ENCODE assay signal across 12 mouse cellular contexts in genomic region chrX:166779334-166780092, GRCm38 (mm10).
DNase-seq lines count a peak whose midpoint lies in the region; ATAC-seq and TF ChIP-seq lines count a peak whose summit lies in the region.
"Had no signal": no experiment of that assay in that cellular context is flagged by ENCODE, and none has a peak within 500 bp of the region (broad histone marks: within the 10 kb centered on the region; RNA-seq: fewer than 3 reads in every experiment).

No protein-coding gene starts in this region.

- DNase-seq in embryo, embryonic 10.5 days (ENCODE audit: low spot score) = peak; percentile 30
- DNase-seq in hindbrain, embryonic 14.5 days (ENCODE audit: low spot score) = peak; percentile 29
- peak; percentile 54 for DNase-seq in midbrain, postnatal 0 days (ENCODE audit: low spot score)
- DNase-seq in frontal cortex, postnatal 14 days (ENCODE audit: low spot score in 2 of 2) = no peak
- no peak for DNase-seq in ovary, postnatal 10 days (ENCODE audit: low spot score)
- DNase-seq: cerebellum, adult 18-20 months; gastrocnemius, adult 2 months; lung, postnatal 14 days; thymus, postnatal 36 days had no signal

- H3K4me3 ChIP-seq in C2C12 (ENCODE audit: insufficient read depth, poor library complexity, severe bottlenecking) = no peak overlapping the region
- H3K4me3 ChIP-seq in hindbrain, embryonic 14.5 days (replicated peaks; ENCODE audit: low read length) = no peak overlapping the region
- H3K4me3 ChIP-seq in midbrain, postnatal 0 days (ENCODE audit: low read depth, low read length) = no peak overlapping the region
- H3K4me3 ChIP-seq in kidney, embryonic 15.5 days (replicated peaks) = no peak overlapping the region
- H3K4me3 ChIP-seq: gastrocnemius, adult 2 months; heart, embryonic 12.5 days had no signal

- H3K27me3 ChIP-seq in C2C12 (ENCODE audit: control insufficient read depth, insufficient read depth, insufficient read length) = no peaks in the 10 kb centered on the region
- peaks cover 11% of the 10 kb centered on the region; the same call in 1 of the 2 replicates for H3K27me3 ChIP-seq in hindbrain, embryonic 14.5 days (ENCODE audit: control insufficient read depth, insufficient read depth, low read length)
- no peaks in the 10 kb centered on the region; the same call in 1 of the 2 replicates for H3K27me3 ChIP-seq in midbrain, postnatal 0 days (ENCODE audit: insufficient read depth, low read length)
- peaks cover 26% of the 10 kb centered on the region for H3K27me3 ChIP-seq in kidney, embryonic 15.5 days
- H3K27me3 ChIP-seq: heart, embryonic 12.5 days had no signal

- no peaks in the 10 kb centered on the region for H3K79me2 ChIP-seq in C2C12 (ENCODE audit: control insufficient read depth, insufficient read depth)

- H3K79me3 ChIP-seq in C2C12 (ENCODE audit: low read depth) = no peaks in the 10 kb centered on the region

- ATAC-seq in hindbrain, embryonic 14.5 days (ENCODE audit: low FRiP score) = peak; percentile 72
- no peak; the same call in 1 of the 2 replicates for ATAC-seq in midbrain, postnatal 0 days (ENCODE audit: low FRiP score)
- ATAC-seq in kidney, embryonic 15.5 days (replicated peaks; ENCODE audit: low FRiP score) = no peak

- H3K4me1 ChIP-seq in hindbrain, embryonic 14.5 days (replicated peaks; ENCODE audit: control insufficient read depth, insufficient read depth, low read length) = no peaks in the 10 kb centered on the region
- H3K4me1 ChIP-seq in midbrain, postnatal 0 days (ENCODE audit: insufficient read depth, low read length) = no peaks in the 10 kb centered on the region
- no peaks in the 10 kb centered on the region for H3K4me1 ChIP-seq in kidney, embryonic 15.5 days
- H3K4me1 ChIP-seq: heart, embryonic 12.5 days had no signal

- H3ac ChIP-seq in C2C12 (ENCODE audit: control insufficient read depth, insufficient read length, low read depth) = no peak overlapping the region

- TF ChIP-seq CTCF in C2C12 (IDR thresholded peaks at IDR 0.05; ENCODE audit: control insufficient read depth, insufficient read depth, insufficient read length) = no peak
- no peak for TF ChIP-seq CTCF in midbrain, postnatal 0 days (IDR thresholded peaks at IDR 0.05)

- H3K4me2 ChIP-seq in hindbrain, embryonic 14.5 days (replicated peaks) = no peak overlapping the region
- H3K4me2 ChIP-seq in midbrain, postnatal 0 days (ENCODE audit: low read depth, low read length, poor library complexity, severe bottlenecking) = no peak overlapping the region
- H3K4me2 ChIP-seq in kidney, embryonic 15.5 days = no peak overlapping the region
- H3K4me2 ChIP-seq: heart, embryonic 12.5 days had no signal

- no peak overlapping the region for H3K9ac ChIP-seq in hindbrain, embryonic 14.5 days
- no peak overlapping the region for H3K9ac ChIP-seq in midbrain, postnatal 0 days (replicated peaks; ENCODE audit: low read length, poor library complexity, severe bottlenecking)
- no peak overlapping the region for H3K9ac ChIP-seq in kidney, embryonic 15.5 days
- H3K9ac ChIP-seq: heart, embryonic 12.5 days had no signal

- WGBS in hindbrain, embryonic 14.5 days = 47% methylated on average over 6 of the region's 6 CpGs
- WGBS in midbrain, postnatal 0 days = 62% methylated on average over 6 of the region's 6 CpGs
- 78% methylated on average over 6 of the region's 6 CpGs for WGBS in kidney, embryonic 15.5 days

- no peak overlapping the region for H3K27ac ChIP-seq in hindbrain, embryonic 14.5 days
- no peak overlapping the region for H3K27ac ChIP-seq in midbrain, postnatal 0 days (ENCODE audit: low read depth, low read length)
- no peak overlapping the region for H3K27ac ChIP-seq in kidney, embryonic 15.5 days
- H3K27ac ChIP-seq: gastrocnemius, adult 2 months had no signal

- no peaks in the 10 kb centered on the region for H3K9me3 ChIP-seq in hindbrain, embryonic 14.5 days (ENCODE audit: control insufficient read depth, low read length)
- H3K9me3 ChIP-seq in midbrain, postnatal 0 days (ENCODE audit: low read length) = no peaks in the 10 kb centered on the region
- H3K9me3 ChIP-seq in kidney, embryonic 15.5 days (replicated peaks) = no peaks in the 10 kb centered on the region
- H3K9me3 ChIP-seq: heart, embryonic 12.5 days had no signal

- no peaks in the 10 kb centered on the region for H3K36me3 ChIP-seq in C2C12 (ENCODE audit: control insufficient read depth, insufficient read depth)
- no peaks in the 10 kb centered on the region for H3K36me3 ChIP-seq in hindbrain, embryonic 14.5 days (replicated peaks; ENCODE audit: control insufficient read depth, insufficient read depth)
- no peaks in the 10 kb centered on the region for H3K36me3 ChIP-seq in midbrain, postnatal 0 days (ENCODE audit: insufficient read depth, low read length)
- no peaks in the 10 kb centered on the region for H3K36me3 ChIP-seq in kidney, embryonic 15.5 days
- H3K36me3 ChIP-seq: heart, embryonic 12.5 days had no signal

TF ChIP-seq in C2C12, 6 proteins besides CTCF, POLR2A, EP300 and RAD21:
- TF ChIP-seq MYOG (IDR thresholded peaks at IDR 0.05; ENCODE audit: control insufficient read depth, extremely low read depth, insufficient read length) (no peak), MYOD1 (IDR thresholded peaks at IDR 0.05; ENCODE audit: control insufficient read depth, insufficient read length, low read depth) (peak; percentile 47)

Comparison
In these comparisons a context has a peak if more than half of its experiments do, and no peak if none do; other contexts are left out.
1. DNase-seq: peak in embryo, embryonic 10.5 days (single experiment), hindbrain, embryonic 14.5 days (single experiment) and midbrain, postnatal 0 days (single experiment); none in frontal cortex, postnatal 14 days (0 of 2) and ovary, postnatal 10 days (single experiment).